Mouse (Mus musculus): Measurements from ENCODE around the gene Nrap.
"Not testable (repeated sequence)": the region's sequence is repeated elsewhere in the genome, so short reads cannot be mapped to it uniquely, and the experiment has no call there.

The Nrap gene

DNA sequence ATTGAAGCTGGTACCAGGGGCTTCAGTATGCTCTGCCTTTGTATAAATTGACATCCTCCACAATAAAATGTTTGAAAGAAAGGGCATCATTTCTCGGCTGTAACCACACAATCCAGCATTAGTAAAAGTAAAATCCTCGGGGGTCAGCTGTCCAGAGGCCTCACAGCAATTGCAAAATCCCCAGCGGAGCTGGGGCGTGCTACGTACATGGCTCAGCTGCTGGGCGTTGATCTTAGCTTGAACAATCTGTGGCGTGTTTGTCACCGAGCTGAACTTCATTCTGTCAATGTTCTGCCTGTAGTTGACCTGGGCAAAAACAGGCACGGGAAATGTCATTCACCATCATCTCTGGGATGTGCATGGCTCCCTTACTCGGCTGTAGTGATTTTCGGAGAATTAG, 23.7 kb downstream of the Nrap start:
- no peak for DNase-seq (ENCODE audit: low read depth in 2 of 2, low spot score in 2 of 2)

DNA sequence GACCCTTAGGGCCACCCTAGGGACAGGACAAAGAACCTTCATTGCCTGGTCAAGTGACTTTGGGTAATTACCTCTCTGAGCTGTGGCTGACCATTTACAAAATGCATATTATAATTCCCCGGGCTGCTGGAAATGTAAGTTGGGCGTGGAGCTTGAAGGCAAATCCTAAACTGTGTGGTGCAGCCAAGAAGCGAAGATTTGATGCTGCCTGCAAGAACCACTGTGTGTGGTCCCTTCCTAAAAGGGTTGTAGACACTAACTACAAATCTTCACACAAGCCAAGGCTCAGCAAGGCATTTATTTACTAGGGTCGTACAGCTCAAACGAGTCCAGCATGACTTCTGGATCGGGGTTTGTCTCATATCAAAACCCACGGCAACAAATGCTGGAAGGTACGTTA, 25.3 kb downstream of the Nrap start:
- no peak for DNase-seq (ENCODE audit: low read depth in 2 of 2, low spot score in 2 of 2)

DNA sequence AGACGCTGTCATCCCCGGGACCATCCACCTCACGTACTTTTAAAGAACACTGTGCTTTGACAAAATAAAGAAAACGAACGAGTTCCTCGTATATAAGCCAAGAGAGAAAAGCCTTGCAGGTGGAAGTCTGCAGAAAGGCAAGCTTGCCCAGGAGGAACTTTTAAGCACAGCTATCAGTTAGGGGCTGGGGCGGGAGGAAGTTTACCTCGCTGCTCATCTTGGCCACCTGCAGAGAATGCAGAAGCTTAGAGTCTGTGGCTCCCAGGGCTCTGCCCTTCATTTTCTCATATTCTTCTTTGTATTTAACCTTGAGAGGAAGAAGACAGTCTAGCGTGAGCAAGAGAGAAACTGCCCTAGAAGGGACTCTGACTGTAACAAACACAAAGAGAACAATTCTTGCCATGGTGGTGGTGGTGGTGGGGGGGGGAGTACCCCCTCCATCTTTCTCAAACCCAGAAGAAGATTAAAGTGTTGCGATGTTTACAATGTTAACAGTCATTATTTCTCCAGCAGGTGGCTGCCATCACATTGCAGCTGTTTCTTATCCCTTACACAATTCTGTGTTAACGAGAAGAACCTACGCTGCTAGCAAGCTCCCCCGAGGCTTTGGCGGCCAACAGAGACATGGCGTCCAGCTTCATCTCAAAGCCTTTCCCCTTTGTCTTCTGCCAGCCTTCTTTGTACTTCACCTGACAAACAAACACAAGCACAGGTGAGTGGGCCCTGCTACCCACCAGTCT, 25.9 kb downstream of the Nrap start:
- no peak for DNase-seq (ENCODE audit: low read depth in 2 of 2, low spot score in 2 of 2)

DNA sequence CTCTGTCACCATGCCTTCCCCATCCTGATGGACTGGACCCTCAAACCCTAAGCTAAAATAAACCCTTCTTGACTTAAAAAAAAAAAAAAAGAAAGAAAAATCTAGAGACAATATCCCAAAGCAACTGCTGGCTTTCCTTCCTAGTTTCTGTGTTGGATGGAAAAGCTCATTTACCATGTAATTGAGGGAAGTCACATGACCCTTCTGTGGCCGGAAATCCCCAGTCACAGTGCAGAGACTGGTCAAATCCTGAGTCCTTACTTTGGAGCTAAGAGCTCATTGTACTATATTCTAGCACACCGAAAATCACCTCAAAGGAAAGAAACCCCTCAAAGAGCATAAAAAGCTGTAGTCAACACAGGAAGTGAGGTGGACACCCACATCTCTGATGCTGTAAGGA, 30.9 kb downstream of the Nrap start:
- DNase-seq (ENCODE audit: low read depth in 2 of 2, low spot score in 2 of 2), result no peak

DNA sequence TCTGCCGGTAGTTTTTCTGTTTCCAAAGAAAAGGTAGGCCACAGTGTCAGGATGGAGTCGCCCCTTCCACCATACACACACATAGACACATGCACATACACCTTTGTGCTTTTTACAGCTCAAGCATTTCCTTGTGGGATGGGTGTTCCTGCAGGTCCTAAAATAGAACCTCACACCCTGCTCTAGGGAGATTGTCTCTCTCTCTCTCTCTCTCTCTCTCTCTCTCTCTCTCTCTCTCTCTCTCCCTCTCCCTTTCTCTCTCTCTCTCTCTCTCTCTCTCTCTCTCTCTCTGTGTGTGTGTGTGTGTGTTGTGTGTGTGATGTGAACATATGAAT, 32.5 kb downstream of the Nrap start:
- DNase-seq (ENCODE audit: low read depth in 2 of 2, low spot score in 2 of 2), result not testable (repeated sequence)

DNA sequence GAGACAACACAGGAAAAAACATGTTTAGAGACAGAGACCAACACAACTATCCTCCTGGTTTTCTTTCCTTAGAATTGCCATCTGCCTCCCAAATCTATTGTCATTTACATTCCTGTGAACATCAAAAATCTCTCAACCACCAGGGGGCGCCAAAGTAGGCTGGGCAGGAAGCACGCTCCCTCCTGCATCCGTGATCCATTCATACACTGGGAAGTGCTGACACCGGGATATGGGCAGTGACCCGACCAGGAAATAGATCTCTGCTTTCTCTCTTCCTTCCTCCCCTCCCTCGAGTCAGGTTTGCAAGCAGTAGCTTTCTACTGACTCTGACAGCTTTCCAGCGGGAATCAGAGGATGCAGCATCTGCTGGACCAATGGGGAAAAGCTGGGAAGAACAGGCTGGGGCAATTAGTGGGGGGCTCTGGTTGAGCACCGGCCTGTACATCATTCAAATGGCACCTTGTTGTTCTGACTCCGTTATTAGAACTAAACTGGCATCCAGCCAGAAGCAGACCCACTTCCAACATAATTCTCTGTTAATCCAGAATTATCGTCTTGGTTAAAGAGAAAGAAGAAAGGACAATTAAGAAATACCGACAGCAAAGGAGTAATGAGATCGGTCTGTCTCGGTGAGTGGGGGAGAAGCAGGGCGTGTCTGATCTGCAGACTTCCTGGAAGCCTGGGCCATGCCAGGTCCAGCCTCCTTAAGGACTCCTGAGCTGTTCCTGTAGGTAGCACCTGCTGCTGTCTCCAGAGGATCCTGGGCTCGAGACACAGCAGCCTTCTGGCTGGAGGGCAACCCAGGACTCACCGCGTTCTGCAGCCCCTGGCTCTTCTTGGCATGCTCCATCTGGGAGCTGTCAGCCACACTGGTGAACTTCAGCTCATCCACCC, 33.1 kb downstream of the Nrap start:
- DNase-seq (ENCODE audit: low read depth in 2 of 2, low spot score in 2 of 2), result peak; percentile 15 to 32

DNA sequence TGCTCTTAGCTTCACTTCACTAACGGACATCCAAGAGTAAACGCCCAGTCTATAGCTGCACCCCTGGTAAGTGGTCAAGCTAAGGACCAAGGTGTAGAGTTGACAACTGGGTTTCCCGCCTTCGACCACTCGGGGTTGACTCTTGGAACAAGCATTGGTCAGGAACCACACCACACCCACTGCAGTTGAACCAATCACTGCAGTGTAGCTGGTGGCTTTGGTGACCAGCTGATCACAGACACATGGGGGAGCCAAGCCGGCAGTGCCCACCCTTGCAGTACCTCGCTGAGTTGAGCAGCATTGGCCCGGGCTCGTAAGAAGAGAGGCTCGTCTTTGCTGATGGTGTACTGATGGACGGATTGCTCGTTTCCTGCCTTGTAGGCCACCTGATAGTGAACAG, 34.6 kb downstream of the Nrap start:
- no peak for DNase-seq (ENCODE audit: low read depth in 2 of 2, low spot score in 2 of 2)

DNA sequence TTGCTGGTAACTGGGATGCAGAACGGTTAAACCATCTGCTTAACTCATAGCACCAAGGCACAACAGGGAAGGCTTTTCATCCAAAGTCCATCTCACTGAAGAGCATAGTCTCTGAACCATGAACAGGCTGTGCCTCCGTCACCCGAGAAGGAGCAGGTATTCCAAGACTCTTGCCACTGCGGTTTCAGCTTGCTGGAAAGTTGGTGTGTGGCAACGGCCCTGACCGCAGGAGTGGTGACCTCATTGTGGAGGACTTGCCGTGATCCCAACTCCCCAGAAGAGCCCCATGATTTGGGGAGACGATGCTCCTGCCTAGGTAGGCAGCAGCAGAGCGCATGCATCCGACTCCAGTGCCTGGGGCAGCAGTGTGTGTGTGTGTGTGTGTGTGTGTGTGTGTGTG, 36.1 kb downstream of the Nrap start:
- no peak for DNase-seq (ENCODE audit: low read depth in 2 of 2, low spot score in 2 of 2)

DNA sequence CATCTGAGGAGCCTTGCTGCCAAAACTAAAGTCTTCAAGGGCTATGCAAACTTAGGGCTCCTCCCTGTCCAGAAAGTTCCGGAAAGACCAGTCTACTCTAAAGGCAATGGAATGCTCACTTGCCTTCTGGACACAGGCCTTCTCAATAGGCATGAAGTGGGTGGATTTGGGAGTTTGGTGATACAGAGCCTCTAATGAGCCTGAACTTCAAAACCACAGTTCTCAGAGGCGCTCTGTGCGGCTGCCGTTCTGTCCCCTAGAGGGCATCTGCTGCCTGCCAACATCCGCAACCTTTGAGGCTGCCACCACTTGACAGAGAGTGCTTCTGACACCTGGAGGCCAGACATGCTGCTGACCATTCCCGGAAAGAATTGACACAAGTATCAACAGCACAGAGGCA, 40.5 kb downstream of the Nrap start:
- DNase-seq (ENCODE audit: low read depth in 2 of 2, low spot score in 2 of 2), result no peak

DNA sequence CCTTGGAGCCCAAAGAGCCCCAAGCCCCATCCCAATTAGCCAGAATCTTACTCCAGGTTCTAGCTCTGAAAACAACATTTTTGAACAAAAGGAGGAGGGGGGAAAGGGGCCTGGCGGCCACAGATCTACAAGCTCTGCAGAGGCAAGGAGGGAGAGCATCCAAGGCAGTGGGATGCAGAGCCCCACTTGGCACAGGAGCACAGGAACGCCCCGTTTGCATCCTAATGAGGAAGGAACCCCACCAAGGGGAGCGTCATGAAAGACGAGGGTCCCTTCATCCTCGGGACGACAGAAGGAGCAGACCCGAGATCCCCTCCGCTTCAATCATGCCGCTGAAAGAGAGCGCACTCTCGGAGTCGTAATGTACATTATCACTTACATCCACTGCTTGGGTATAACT, 43.1 kb downstream of the Nrap start:
- DNase-seq (ENCODE audit: low read depth in 2 of 2, low spot score in 2 of 2), result no peak

DNA sequence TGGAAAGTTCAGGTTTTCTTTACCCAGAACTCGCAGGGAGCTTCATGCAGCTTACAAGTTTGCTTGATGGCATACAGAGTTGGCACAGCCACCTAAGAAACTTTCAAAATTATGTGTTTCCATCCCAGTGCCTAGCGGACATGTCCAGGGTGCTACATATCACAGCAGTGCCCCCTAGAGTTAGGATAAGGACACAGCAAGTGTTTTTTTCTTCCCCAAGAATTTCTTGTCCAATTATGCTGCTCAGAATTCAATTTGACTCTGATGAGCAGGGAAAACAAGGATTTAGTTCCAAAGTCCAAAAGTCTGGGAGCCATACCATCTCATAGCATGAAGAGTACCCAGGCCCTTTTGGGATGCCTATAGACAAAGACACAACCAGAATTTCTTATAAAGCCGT, 43.8 kb downstream of the Nrap start:
- DNase-seq (ENCODE audit: low read depth in 2 of 2, low spot score in 2 of 2), result no peak

DNA sequence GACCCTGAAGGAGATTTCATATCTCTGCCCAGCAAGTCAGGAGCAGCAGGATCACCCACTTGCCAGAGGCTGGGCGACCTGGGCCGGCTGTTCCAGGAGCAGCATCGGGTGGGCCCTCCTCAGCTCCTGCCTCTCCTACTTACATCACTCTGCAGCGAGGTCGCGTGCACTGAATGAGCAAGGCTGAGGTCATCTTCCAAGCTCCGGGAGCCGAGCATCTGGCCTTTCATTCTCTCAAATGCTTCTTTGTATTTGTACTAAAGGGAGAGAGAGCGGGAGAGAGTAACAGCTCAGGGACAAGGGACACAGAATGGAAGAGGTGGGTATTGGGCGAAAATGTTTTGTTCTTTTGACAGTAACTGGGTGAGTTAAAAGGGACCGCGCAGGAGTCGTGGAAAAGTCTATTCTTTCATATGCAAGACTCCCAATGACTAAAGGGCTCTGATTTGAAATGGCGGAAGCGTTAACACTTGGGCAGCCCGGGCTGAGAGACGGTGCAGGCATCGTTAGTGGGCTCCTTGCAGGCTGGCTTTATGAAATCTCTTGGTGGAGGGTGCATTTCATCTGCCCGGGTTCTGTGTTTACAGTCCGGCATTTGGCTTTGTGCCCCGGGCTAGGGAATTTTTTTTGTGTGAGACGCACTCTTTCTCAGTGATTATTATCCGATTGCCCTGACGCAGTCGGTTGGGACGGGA, 45.8 kb downstream of the Nrap start:
- DNase-seq (ENCODE audit: low read depth in 2 of 2, low spot score in 2 of 2), result no peak

DNA sequence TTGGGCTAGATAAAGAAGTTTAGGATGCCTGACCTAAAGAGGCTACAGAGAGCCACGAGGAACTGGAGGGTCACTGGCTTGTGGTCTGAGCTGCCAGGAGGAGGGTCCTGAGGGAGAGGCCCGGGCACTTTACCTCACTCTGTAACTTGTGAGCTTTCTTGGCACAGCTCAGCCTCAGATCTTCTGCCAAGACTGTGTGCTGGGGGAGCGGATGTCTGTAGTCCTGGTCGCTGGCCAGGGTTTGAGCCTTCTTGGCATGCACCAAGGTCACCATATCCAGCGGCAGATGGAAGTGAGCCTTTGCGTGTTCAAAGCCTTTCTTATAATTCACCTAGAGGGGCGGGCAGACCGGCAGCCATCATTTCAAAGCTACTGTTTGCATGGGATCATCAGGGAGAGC, 47.8 kb downstream of the Nrap start:
- no peak for DNase-seq (ENCODE audit: low read depth in 2 of 2, low spot score in 2 of 2)

DNA sequence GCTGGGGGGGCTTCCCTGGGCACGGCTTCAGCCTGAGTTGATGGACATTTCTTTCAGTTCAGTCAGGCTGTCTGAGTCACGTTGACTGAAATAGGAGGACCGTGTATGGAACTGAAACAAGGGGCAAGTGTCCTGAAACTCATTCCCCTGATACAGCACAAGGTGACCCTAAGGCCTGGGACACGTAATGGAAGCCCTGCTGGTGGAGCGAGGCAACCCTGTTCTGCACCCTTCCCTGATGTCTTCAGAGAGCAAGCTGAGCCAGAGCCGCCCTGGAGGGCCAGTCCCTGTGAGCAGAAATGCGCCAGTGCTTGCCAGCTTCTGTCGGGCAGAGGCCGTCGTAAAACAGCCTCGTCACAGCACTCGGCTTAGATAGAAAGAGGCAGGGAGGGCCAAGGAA, 53.0 kb downstream of the Nrap start:
- no peak for DNase-seq (ENCODE audit: low read depth in 2 of 2, low spot score in 2 of 2)

DNA sequence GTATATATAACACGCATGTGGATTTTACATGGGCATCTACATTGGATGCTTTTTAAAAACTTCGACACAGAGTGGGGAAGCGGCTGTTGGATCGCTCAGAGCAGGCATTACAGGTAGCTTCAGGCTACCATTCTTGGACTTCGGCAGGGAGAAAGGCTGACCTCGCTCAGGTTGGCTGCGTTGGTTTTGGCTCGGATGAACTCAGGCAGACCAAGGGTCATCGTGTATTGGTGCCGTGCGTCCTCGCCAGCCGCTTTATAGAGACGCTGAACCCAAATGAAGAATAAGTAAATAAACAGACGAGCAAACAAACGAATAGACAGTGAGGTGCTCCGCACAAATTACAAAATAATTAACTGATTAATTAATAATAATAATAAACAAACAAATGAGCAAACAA, 53.5 kb downstream of the Nrap start:
- no peak for DNase-seq (ENCODE audit: low read depth in 2 of 2, low spot score in 2 of 2)

DNA sequence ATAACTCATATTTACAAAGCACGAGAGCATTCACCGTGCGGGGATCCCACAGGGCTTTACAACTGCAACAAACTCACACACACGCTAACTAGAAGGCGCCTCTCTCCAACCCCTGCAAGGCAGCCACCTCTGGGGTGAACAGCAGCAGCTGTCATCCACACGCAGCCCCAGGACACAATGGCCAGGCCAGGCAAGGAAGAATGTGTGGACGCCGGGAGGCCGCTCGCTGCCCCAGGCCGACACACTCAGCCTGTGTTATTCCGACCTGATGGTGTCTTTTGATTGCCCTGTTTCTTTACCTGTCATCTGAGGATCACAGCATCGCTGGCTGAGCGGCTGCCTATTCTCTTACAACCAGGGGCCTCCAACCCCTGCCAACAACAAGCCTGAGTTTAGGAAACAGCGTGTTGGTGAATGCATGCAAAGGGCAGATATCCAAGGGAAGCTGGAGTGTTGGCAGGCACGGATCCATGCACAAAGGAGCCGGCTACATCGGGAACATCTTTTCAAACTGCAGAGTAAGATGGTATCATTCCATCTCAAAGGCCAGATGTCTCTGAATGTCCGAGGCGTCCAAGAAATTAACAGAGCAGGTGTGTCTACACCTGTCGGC, 63.5 kb downstream of the Nrap start:
- DNase-seq (ENCODE audit: low read depth in 2 of 2, low spot score in 2 of 2), result no peak

DNA sequence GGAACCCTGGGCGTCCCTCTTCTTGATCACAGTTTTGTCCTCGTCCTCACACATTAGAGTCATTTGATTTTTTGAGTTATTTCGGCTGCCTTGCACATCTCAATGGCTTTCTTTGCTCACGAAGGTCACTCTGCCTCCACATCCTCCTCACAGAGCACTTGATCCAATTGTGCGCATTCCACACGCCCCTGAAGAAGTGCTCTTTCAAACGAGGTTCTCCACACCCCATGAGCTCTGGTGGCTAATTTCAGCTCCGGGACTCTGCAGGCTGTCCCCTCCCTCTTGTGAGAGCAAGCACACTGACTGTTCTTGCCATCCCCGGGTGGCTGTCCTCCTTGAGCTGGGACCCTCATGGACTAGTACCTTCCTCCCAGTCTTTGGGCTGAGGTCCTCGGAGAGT, 64.2 kb downstream of the Nrap start:
- DNase-seq (ENCODE audit: low read depth in 2 of 2, low spot score in 2 of 2), result no peak

DNA sequence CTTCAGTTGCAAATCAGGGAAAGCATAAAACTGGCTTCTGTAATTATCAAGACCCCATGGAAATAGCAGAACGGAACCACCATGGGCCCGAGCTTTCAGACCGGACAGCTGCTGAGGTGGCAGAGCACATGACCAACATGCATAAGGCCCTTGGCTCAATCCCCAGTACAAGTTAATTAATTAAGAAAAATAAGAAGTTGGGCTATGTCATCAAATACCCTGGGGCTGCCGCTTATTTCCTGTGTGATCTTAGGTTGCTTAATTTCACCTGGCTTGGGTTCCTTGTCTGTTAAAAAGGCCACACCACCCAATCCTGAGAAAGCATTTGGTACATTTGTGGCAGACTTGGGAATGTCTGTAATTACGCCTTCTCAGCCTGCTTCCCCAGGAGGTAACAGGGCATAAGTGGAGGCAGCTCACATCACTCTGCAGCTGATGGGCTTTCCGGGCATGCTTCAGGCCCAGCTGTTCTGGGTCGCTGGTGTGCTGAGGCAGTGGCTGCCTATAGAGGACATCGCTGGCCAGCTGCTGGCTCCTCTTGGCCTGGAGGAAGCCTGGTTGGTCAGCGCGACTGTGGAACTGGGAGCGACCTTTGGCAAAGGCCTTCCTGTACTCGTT, 68.4 kb downstream of the Nrap start:
- DNase-seq (ENCODE audit: low read depth in 2 of 2, low spot score in 2 of 2), result no peak

DNA sequence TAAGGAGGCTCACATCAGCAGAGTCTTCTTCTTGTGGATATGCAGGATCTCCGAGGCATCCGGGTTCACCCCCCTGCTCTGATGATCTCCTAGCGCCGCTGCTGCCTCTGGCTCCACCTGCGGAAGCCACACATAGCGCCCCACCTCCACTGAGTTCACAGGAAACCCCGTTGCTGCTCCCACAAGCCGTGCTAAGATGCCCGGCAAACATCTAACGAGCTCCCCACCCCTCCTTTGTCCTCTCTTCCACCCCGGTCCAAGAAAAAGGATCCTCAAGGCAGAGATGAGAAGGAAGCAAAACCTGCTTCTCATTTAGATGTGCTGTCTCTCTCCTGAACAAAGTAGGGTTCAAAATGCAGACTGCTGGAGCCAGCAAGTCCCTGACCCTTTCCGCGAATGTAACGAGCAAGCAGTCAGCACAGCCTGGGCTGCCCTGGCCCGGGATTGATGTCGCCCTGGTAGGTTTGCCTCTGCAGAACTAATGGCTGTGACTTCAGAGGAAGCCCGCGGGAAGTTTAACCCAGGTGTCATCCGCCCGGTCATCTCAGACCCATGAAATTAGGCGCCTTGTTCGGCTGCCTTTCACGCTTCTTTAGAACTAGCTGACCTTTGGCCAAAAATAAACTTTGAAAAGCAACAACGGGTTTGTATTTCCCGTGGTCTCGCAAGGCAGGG, 69.5 kb downstream of the Nrap start:
- DNase-seq (ENCODE audit: low read depth in 2 of 2, low spot score in 2 of 2), result peak; percentile 46 to 62

DNA sequence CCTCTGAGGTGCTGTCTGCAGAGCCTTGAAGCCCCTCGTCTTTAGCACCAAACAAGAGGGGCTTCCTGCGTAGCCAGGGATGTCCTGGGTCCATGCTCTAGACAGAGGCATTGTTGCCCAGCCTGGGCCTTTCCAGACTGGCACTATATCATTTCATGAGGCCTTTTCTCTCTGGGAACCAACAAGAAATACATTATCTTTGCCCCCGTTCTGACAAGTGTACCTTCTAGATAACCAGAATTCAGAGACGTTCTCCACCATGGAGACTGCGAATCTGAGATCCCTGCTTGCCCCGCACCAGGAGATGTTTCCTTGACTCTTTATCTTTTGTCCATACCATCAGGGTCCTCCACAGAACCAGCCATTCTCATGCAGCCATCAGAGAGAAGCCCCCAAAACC, 70.2 kb downstream of the Nrap start:
- no peak for DNase-seq (ENCODE audit: low read depth in 2 of 2, low spot score in 2 of 2)

DNA sequence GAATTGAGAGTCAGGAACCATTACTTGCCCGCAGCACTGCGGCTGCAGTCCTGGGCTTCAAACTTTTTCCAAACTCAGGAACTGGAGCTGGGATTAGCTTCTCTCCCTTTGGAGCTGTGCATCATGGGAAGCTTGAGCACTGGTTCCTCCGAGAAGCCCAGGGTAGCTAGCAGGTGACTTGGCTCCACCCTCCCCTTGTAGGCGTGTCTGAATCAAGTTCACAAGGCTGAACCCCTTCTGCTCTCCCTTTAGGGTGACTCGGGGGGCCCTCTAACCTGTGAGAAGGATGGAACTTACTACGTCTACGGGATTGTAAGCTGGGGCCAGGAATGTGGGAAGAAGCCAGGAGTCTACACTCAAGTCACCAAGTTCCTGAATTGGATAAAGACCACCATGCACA, 70.6 kb downstream of the Nrap start:
- no peak for DNase-seq (ENCODE audit: low read depth in 2 of 2, low spot score in 2 of 2)
